Mouse (Mus musculus): ENCODE measurements around the gene Rnf214. TPM values are rescaled to one million over a fixed set of nuclear protein-coding genes. Genes with fewer than 3 reads are reported as not detected.
"Not testable (repeated sequence)": the region's sequence is repeated elsewhere in the genome, so short reads cannot be mapped to it uniquely, and the experiment has no call there.

The Rnf214 gene
- polyA plus RNA-seq, 1 experiment from 2014 or later: 21.5 TPM

GRCm38 (mm10) chr9:45846891-45847460 lies 59.7 kb downstream of the Rnf214 start:
- H3K4me1 ChIP-seq (replicated peaks; ENCODE audit: control insufficient read depth, insufficient read depth, low read length): peaks cover 12% of the 10 kb centered on the region; the same call in 1 of the 2 replicates
- WGBS: 77% methylated on average over 5 of the region's 5 CpGs
- H3K36me3 ChIP-seq (ENCODE audit: control insufficient read depth, insufficient read depth): no peaks in the 10 kb centered on the region
- no peak overlapping the region for H3K4me3 ChIP-seq (ENCODE audit: low read depth, low read length)
- TF ChIP-seq CTCF (IDR thresholded peaks at IDR 0.05; ENCODE audit: low read depth): no peak
- no peak overlapping the region for H3K4me2 ChIP-seq (replicated peaks; ENCODE audit: low read depth)
- no peaks in the 10 kb centered on the region for H3K27me3 ChIP-seq (replicated peaks; ENCODE audit: control insufficient read depth, insufficient read depth, low read length)
- no peaks in the 10 kb centered on the region for H3K9me3 ChIP-seq (ENCODE audit: control insufficient read depth)
- ATAC-seq: no peak
- H3K9ac ChIP-seq (ENCODE audit: low read depth, low read length): no peak overlapping the region
- no peak overlapping the region for H3K27ac ChIP-seq (ENCODE audit: low read depth, low read length)

GRCm38 (mm10) chr9:45846176-45846575 lies 60.5 kb downstream of the Rnf214 start:
- not testable (repeated sequence) for H3K9me3 ChIP-seq (ENCODE audit: control insufficient read depth); H3K4me2 ChIP-seq (replicated peaks; ENCODE audit: low read depth); ATAC-seq; H3K27me3 ChIP-seq (replicated peaks; ENCODE audit: control insufficient read depth, insufficient read depth, low read length); H3K36me3 ChIP-seq (ENCODE audit: control insufficient read depth, insufficient read depth); H3K9ac ChIP-seq (ENCODE audit: low read depth, low read length); H3K27ac ChIP-seq (ENCODE audit: low read depth, low read length); H3K4me3 ChIP-seq (ENCODE audit: low read depth, low read length)
- WGBS: 71% methylated on average over 2 of the region's 2 CpGs
- peaks cover 12% of the 10 kb centered on the region; the same call in 1 of the 2 replicates for H3K4me1 ChIP-seq (replicated peaks; ENCODE audit: control insufficient read depth, insufficient read depth, low read length)

- no peak overlapping the region for H3K4me3 ChIP-seq (ENCODE audit: low read depth, low read length)
- WGBS: 89% methylated on average over 3 of the region's 3 CpGs
- H3K36me3 ChIP-seq (ENCODE audit: control insufficient read depth, insufficient read depth): no peaks in the 10 kb centered on the region
- H3K4me1 ChIP-seq (replicated peaks; ENCODE audit: control insufficient read depth, insufficient read depth, low read length): peaks cover 10% of the 10 kb centered on the region; the same call in 1 of the 2 replicates
- no peak for ATAC-seq
- H3K27me3 ChIP-seq (replicated peaks; ENCODE audit: control insufficient read depth, insufficient read depth, low read length): no peaks in the 10 kb centered on the region
- H3K4me2 ChIP-seq (replicated peaks; ENCODE audit: low read depth): no peak overlapping the region
- H3K9me3 ChIP-seq (ENCODE audit: control insufficient read depth): no peaks in the 10 kb centered on the region
- TF ChIP-seq CTCF (IDR thresholded peaks at IDR 0.05; ENCODE audit: low read depth): no peak
- no peak overlapping the region for H3K27ac ChIP-seq (ENCODE audit: low read depth, low read length)
- H3K9ac ChIP-seq (ENCODE audit: low read depth, low read length): no peak overlapping the region
Observed at GRCm38 (mm10) chr9:45845541-45845940, 61.2 kb downstream of the Rnf214 start.

GRCm38 (mm10) chr9:45843780-45844179 lies 62.9 kb downstream of the Rnf214 start:
- H3K4me3 ChIP-seq (ENCODE audit: low read depth, low read length): no peak overlapping the region
- H3K27ac ChIP-seq (ENCODE audit: low read depth, low read length): no peak overlapping the region
- 81% methylated on average over 1 of the region's 1 CpGs for WGBS
- H3K27me3 ChIP-seq (replicated peaks; ENCODE audit: control insufficient read depth, insufficient read depth, low read length): no peaks in the 10 kb centered on the region
- no peaks in the 10 kb centered on the region for H3K9me3 ChIP-seq (ENCODE audit: control insufficient read depth)
- no peak for TF ChIP-seq CTCF (IDR thresholded peaks at IDR 0.05; ENCODE audit: low read depth)
- H3K9ac ChIP-seq (ENCODE audit: low read depth, low read length): no peak overlapping the region
- no peak overlapping the region for H3K4me2 ChIP-seq (replicated peaks; ENCODE audit: low read depth)
- H3K4me1 ChIP-seq (replicated peaks; ENCODE audit: control insufficient read depth, insufficient read depth, low read length): peaks cover 4% of the 10 kb centered on the region; the same call in 1 of the 2 replicates
- no peak for ATAC-seq
- H3K36me3 ChIP-seq (ENCODE audit: control insufficient read depth, insufficient read depth): no peaks in the 10 kb centered on the region

- Histone ChIP-seq H3K4me3 (ENCODE audit: low read depth, low read length) (no peak overlapping the region), H3K27me3 (replicated peaks; ENCODE audit: control insufficient read depth, insufficient read depth, low read length) (no peaks in the 10 kb centered on the region), H3K4me1 (replicated peaks; ENCODE audit: control insufficient read depth, insufficient read depth, low read length) (peaks cover 4% of the 10 kb centered on the region; the same call in 1 of the 2 replicates), H3K9ac (ENCODE audit: low read depth, low read length) (no peak overlapping the region), H3K27ac (ENCODE audit: low read depth, low read length) (no peak overlapping the region), H3K36me3 (ENCODE audit: control insufficient read depth, insufficient read depth) (no peaks in the 10 kb centered on the region), H3K4me2 (replicated peaks; ENCODE audit: low read depth) (no peak overlapping the region), H3K9me3 (ENCODE audit: control insufficient read depth) (no peaks in the 10 kb centered on the region)
- TF ChIP-seq CTCF (IDR thresholded peaks at IDR 0.05; ENCODE audit: low read depth): no peak
- ATAC-seq: no peak
- 75% methylated on average over 5 of the region's 5 CpGs for WGBS
Observed at GRCm38 (mm10) chr9:45843007-45843406, 63.7 kb downstream of the Rnf214 start.

- no peak overlapping the region for H3K9ac ChIP-seq (ENCODE audit: low read depth, low read length)
- WGBS: 60% methylated on average over 6 of the region's 6 CpGs
- ATAC-seq: no peak
- H3K27ac ChIP-seq (ENCODE audit: low read depth, low read length): no peak overlapping the region
- H3K9me3 ChIP-seq (ENCODE audit: control insufficient read depth): no peaks in the 10 kb centered on the region
- no peak for TF ChIP-seq CTCF (IDR thresholded peaks at IDR 0.05; ENCODE audit: low read depth)
- H3K4me2 ChIP-seq (replicated peaks; ENCODE audit: low read depth): no peak overlapping the region
- H3K4me3 ChIP-seq (ENCODE audit: low read depth, low read length): no peak overlapping the region
- H3K36me3 ChIP-seq (ENCODE audit: control insufficient read depth, insufficient read depth): no peaks in the 10 kb centered on the region
- peaks cover 4% of the 10 kb centered on the region; the same call in 1 of the 2 replicates for H3K4me1 ChIP-seq (replicated peaks; ENCODE audit: control insufficient read depth, insufficient read depth, low read length)
- no peaks in the 10 kb centered on the region for H3K27me3 ChIP-seq (replicated peaks; ENCODE audit: control insufficient read depth, insufficient read depth, low read length)
Observed at GRCm38 (mm10) chr9:45841458-45841857, 65.3 kb downstream of the Rnf214 start.

Measured in intestine, postnatal 0 days (tissue).